Mouse (Mus musculus) heart, embryonic 10.5 days (tissue): ENCODE results near the gene Scube1. TPM values are rescaled to one million over a fixed set of nuclear protein-coding genes. Genes with fewer than 3 reads are reported as not detected.

Experiments used
- DNase-seq: peaks from one replicate; pipeline ENCODE4 v3.0.0-alpha.2; 2017; ENCODE audit warnings: low spot score
- H3K27ac ChIP-seq: fragments of 300-500 bp; sonication (generic); 2 replicates; pipeline ENCODE4 v1.5.1; 2016; ENCODE audit warnings: mild to moderate bottlenecking
- H3K27me3 ChIP-seq: fragments of 300-500 bp; sonication (generic); 2 replicates; pipeline ENCODE4 v1.6.1; 2016; ENCODE audit warnings: mild to moderate bottlenecking; ENCODE audit not compliant: poor library complexity, insufficient read depth, severe bottlenecking
- H3K36me3 ChIP-seq: fragments of 300-500 bp; sonication (generic); 2 replicates; pipeline ENCODE4 v1.6.1; 2016; ENCODE audit warnings: mild to moderate bottlenecking, moderate library complexity
- H3K4me1 ChIP-seq: fragments of 300-500 bp; sonication (generic); 2 replicates; pipeline ENCODE4 v1.6.1; 2016; ENCODE audit warnings: mild to moderate bottlenecking
- H3K4me3 ChIP-seq: fragments of 300-500 bp; sonication (generic); 2 replicates; pipeline ENCODE4 v1.5.1; 2016; ENCODE audit warnings: mild to moderate bottlenecking, moderate library complexity
- H3K9me3 ChIP-seq: fragments of 300-500 bp; sonication (generic); 2 replicates; pipeline ENCODE4 v1.6.1; 2016; ENCODE audit warnings: mild to moderate bottlenecking, moderate library complexity
- WGBS: fragments of 180-500 bp; shearing (Covaris S2); methylation state at CpG from one replicate; pipeline ENCODE4 v1.1.7; 2016; 5-methylcytosine and 5-hydroxymethylcytosine counted together
- polyA plus RNA-seq: library from polyadenylated mRNA; unstranded; fragments of >200 nt; fragmentation: Nextera tagmentation; extraction: Ambion mirVana; gene quantifications from 2 replicates; pipeline ENCODE4 v1.2.1, GENCODE M21; 2016

The Scube1 gene
- polyA plus RNA-seq, 1 experiment from 2014 or later = 20.4 TPM

- H3K27me3 ChIP-seq = no peaks in the 10 kb centered on the region
- WGBS = 70% methylated on average over 8 of the region's 8 CpGs
- peak; percentile 74 for DNase-seq
- H3K4me3 ChIP-seq = no peak overlapping the region
- peaks cover 97% of the 10 kb centered on the region for H3K36me3 ChIP-seq
- peaks cover 5% of the 10 kb centered on the region; the same call in 1 of the 2 replicates for H3K9me3 ChIP-seq
- H3K27ac ChIP-seq = no peak overlapping the region
- no peaks in the 10 kb centered on the region for H3K4me1 ChIP-seq
Measured at GRCm38 (mm10) chr15:83583419-83584156, 141.2 kb downstream of the Scube1 start.

GRCm38 (mm10) chr15:83582931-83583330 is 141.9 kb downstream of the Scube1 start:
- 87% methylated on average over 4 of the region's 4 CpGs for WGBS
- no peak for DNase-seq
- Histone ChIP-seq H3K9me3 (peaks cover 5% of the 10 kb centered on the region; the same call in 1 of the 2 replicates), H3K4me1 (no peaks in the 10 kb centered on the region), H3K4me3 (no peak overlapping the region), H3K36me3 (peaks cover 97% of the 10 kb centered on the region), H3K27me3 (no peaks in the 10 kb centered on the region), H3K27ac (no peak overlapping the region)

DNA sequence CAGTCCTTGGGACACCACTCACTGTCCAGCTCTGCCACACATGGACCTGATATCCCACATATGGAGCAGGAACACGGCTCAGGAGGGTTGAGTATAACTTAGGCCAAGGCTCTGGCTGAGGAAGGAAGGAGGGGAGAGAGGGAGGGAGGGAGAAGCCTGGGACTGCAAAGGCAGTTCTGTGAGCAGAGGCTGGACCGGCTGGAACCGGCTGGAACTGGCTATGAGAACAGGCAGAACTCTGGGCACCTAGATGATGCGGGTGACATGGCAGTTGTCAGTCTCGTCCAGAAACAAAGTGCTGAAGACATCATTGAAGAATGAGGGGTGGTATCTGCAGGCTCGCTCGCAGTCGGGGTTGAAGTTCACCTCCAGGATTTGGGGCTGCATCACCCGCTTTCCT is 148.2 kb downstream of the Scube1 start:
- H3K36me3 ChIP-seq = peaks cover 87% of the 10 kb centered on the region
- no peak overlapping the region for H3K27ac ChIP-seq
- no peaks in the 10 kb centered on the region for H3K4me1 ChIP-seq
- DNase-seq = no peak
- no peaks in the 10 kb centered on the region for H3K9me3 ChIP-seq
- WGBS = 87% methylated on average over 9 of the region's 9 CpGs
- no peaks in the 10 kb centered on the region for H3K27me3 ChIP-seq
- no peak overlapping the region for H3K4me3 ChIP-seq

DNA sequence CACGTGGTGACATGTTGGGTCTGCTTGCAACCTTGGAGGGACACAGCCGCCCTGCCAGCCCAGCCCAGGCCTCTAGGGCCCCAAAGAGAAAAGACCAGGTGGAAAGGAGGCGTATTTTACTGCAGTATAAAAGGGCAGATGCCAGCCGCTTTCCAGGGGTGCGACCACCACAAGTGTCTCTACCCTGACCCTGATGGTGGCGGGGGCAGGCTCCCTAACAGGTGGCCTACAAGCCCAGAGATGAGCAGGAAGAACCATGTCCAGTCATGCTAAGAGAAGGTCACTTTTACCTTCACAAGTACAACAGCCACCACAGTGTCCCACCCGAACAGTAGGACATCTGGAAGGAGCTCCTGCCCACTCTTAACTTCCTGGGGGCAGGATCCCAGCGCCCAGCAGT is 149.3 kb downstream of the Scube1 start:
- no peak overlapping the region for H3K27ac ChIP-seq
- no peak overlapping the region for H3K4me3 ChIP-seq
- H3K27me3 ChIP-seq = no peaks in the 10 kb centered on the region
- H3K9me3 ChIP-seq = no peaks in the 10 kb centered on the region
- no peak for DNase-seq
- no peaks in the 10 kb centered on the region for H3K4me1 ChIP-seq
- H3K36me3 ChIP-seq = peaks cover 79% of the 10 kb centered on the region
- WGBS = 87% methylated on average over 8 of the region's 8 CpGs

DNA sequence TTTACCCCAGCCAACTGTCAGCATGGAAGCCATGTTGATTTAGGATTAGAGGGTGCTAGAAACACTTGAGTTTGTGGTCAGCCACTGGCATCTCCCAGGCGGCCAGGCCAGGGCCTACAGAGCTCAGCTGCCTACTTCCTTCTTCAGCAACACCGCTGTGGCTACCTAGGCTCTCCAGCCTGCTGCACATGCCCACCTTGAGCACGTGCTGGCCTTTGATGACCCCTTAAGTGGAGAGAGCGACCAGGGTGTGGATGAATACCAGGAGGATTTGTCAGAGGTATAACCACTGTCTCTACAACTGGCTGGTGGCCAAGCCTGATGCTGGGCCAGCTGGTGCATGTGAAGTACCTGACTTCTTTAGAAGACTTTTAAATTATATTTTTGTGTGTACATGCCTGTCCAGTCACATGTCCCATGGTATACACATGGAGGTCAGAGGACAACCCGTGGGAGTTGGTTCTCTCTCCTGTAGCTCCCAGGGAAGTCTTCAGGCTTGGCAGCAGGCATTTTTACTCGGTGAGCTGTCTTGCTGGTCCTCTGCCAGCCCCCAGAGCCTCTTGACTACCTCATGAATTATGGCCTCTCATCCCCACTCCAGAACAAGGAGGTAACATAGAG is 150.0 kb downstream of the Scube1 start:
- no peaks in the 10 kb centered on the region for H3K27me3 ChIP-seq
- H3K4me3 ChIP-seq = no peak overlapping the region
- no peaks in the 10 kb centered on the region for H3K4me1 ChIP-seq
- DNase-seq = no peak
- peaks cover 72% of the 10 kb centered on the region for H3K36me3 ChIP-seq
- H3K27ac ChIP-seq = no peak overlapping the region
- WGBS = 85% methylated on average over 6 of the region's 6 CpGs
- H3K9me3 ChIP-seq = no peaks in the 10 kb centered on the region

DNA sequence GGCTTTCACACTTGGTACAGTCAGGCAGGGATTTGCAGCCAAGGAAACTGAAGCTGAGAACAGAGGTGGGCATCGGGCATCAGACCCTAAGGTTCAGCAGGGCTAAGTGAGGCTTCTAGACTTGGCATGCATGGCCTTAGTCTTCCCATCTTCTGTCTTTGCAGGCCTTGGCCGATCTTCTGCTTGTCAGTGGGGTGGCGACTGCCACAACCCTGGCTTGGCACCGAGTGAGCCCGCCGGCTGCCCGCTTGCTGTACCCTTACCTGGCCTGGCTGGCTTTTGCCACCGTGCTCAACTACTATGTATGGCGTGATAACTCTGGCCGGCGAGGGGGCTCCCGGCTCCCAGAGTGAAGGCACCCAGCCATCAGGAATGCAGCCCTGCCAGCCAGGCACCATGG is 151.2 kb downstream of the Scube1 start:
- WGBS = 95% methylated on average over 12 of the region's 12 CpGs

GRCm38 (mm10) chr15:83572132-83572531 is 152.7 kb downstream of the Scube1 start:
- WGBS = 79% methylated on average over 4 of the region's 4 CpGs
- Histone ChIP-seq H3K27me3 (no peaks in the 10 kb centered on the region), H3K36me3 (peaks cover 46% of the 10 kb centered on the region), H3K4me1 (no peaks in the 10 kb centered on the region), H3K27ac (no peak overlapping the region), H3K9me3 (no peaks in the 10 kb centered on the region), H3K4me3 (no peak overlapping the region)
- no peak for DNase-seq

More for the DNA sequence above, 151.2 kb downstream of the Scube1 start:
- Histone ChIP-seq H3K36me3 (peaks cover 61% of the 10 kb centered on the region), H3K4me3 (no peak overlapping the region), H3K9me3 (no peaks in the 10 kb centered on the region), H3K27ac (no peak overlapping the region), H3K27me3 (no peaks in the 10 kb centered on the region), H3K4me1 (no peaks in the 10 kb centered on the region)
- DNase-seq = no peak

DNA sequence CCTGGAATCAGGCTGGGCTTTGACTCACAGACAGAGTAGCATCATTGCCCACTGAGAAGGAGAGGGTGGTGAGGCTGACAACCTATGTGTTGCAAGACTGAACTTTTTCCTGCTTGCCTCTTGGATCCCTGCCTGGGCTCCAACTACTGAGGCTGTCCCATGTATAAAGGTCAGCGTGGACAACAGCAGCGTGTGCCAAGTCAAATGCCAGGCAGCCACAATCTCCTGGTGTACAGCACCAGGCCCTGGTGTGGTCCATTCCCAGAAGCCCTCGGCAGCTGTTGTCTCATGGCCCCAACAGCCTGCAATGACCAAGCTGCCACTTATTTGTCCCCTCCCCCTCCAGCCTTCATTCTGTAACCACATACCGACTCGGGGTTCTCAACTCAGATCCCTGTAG is 153.2 kb downstream of the Scube1 start:
- no peak for DNase-seq
- no peaks in the 10 kb centered on the region for H3K27me3 ChIP-seq
- no peak overlapping the region for H3K27ac ChIP-seq
- no peaks in the 10 kb centered on the region for H3K9me3 ChIP-seq
- no peak overlapping the region for H3K4me3 ChIP-seq
- no peaks in the 10 kb centered on the region for H3K4me1 ChIP-seq
- 83% methylated on average over 5 of the region's 5 CpGs for WGBS
- H3K36me3 ChIP-seq = peaks cover 41% of the 10 kb centered on the region

DNA sequence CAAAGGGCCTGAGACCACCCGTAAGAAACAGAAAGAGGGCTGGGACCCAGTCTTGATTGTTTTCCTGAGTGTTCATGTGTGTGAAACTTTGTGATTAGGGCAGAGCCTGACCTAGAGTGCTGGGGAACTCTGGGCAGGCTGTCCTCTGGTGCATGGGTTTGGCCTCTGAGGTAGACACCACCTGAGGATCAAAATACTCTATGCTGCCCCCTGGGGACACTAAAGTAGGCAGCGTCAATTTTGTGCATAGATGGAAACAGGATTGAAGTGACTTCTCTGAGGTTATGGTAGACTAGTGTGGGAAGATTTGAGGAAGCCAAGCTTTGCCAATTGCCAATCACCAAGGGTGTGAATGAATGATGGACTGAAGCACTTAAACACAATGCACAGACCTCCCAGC is 154.2 kb downstream of the Scube1 start:
- DNase-seq = no peak
- no peak overlapping the region for H3K27ac ChIP-seq
- H3K4me1 ChIP-seq = 0 out of 2 replicates have a peak, but pooled peaks cover 4% of the 10 kb centered on the region
- WGBS = 67% methylated on average over 2 of the region's 2 CpGs
- no peaks in the 10 kb centered on the region for H3K9me3 ChIP-seq
- peaks cover 31% of the 10 kb centered on the region for H3K36me3 ChIP-seq
- H3K4me3 ChIP-seq = no peak overlapping the region
- H3K27me3 ChIP-seq = 0 out of 2 replicates have a peak, but pooled peaks cover under 1% of the 10 kb centered on the region

DNA sequence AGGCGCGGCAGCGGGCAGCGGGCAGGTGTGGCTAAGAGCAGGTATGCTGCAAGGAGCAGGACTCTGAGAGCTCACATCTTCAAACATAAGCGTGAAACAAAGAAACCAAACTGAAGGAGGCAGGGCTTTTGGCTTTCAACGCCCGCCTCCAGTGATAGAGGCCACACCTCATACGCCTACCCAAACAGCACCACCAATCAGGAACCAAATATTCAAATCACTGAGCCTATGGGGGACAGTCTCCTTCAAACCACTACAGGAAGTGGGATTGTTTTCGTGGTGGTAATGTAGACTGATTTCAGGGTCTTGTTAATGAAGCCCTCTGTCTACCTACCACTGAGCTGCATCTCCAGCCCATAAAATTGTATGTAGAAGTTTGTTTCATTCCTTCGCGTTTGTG is 155.1 kb downstream of the Scube1 start:
- H3K4me3 ChIP-seq = no peak overlapping the region
- peaks cover 22% of the 10 kb centered on the region for H3K36me3 ChIP-seq
- 45% methylated on average over 11 of the region's 11 CpGs for WGBS
- 0 out of 2 replicates have a peak, but pooled peaks cover 7% of the 10 kb centered on the region for H3K4me1 ChIP-seq
- DNase-seq = no peak
- no peak overlapping the region for H3K27ac ChIP-seq
- no peaks in the 10 kb centered on the region for H3K9me3 ChIP-seq
- 0 out of 2 replicates have a peak, but pooled peaks cover 3% of the 10 kb centered on the region for H3K27me3 ChIP-seq

- H3K27ac ChIP-seq = no peak overlapping the region
- 91% methylated on average over 5 of the region's 5 CpGs for whole genome bisulfite sequencing
- peaks cover 14% of the 10 kb centered on the region; the same call in 1 of the 2 replicates for H3K4me1 ChIP-seq
- H3K27me3 ChIP-seq = 0 out of 2 replicates have a peak, but pooled peaks cover 3% of the 10 kb centered on the region
- H3K36me3 ChIP-seq = peaks cover 10% of the 10 kb centered on the region; the same call in 1 of the 2 replicates
- no peaks in the 10 kb centered on the region for H3K9me3 ChIP-seq
- DNase-seq = no peak
- H3K4me3 ChIP-seq = no peak overlapping the region
Measured at GRCm38 (mm10) chr15:83568544-83568943, 156.3 kb downstream of the Scube1 start.

GRCm38 (mm10) chr15:83567728-83568127 is 157.1 kb downstream of the Scube1 start:
- no peaks in the 10 kb centered on the region for H3K9me3 ChIP-seq
- H3K4me3 ChIP-seq = no peak overlapping the region
- peaks cover 9% of the 10 kb centered on the region; the same call in 1 of the 2 replicates for H3K36me3 ChIP-seq
- H3K27me3 ChIP-seq = 0 out of 2 replicates have a peak, but pooled peaks cover 3% of the 10 kb centered on the region
- no peak for DNase-seq
- no peak overlapping the region for H3K27ac ChIP-seq
- 84% methylated on average over 3 of the region's 3 CpGs for WGBS
- peaks cover 23% of the 10 kb centered on the region; the same call in 1 of the 2 replicates for H3K4me1 ChIP-seq

- Histone ChIP-seq H3K4me3 (no peak overlapping the region), H3K27ac (peak overlapping the region; percentile 36; the same call in 1 of the 2 replicates), H3K36me3 (no peaks in the 10 kb centered on the region), H3K4me1 (peaks cover 23% of the 10 kb centered on the region; the same call in 1 of the 2 replicates), H3K27me3 (0 out of 2 replicates have a peak, but pooled peaks cover 3% of the 10 kb centered on the region), H3K9me3 (no peaks in the 10 kb centered on the region)
- no peak for DNase-seq
- WGBS = 75% methylated on average over 5 of the region's 5 CpGs
Measured at GRCm38 (mm10) chr15:83566006-83566405, 158.8 kb downstream of the Scube1 start.
